Mouse (Mus musculus): ENCODE data around the gene Ccdc158.

The Ccdc158 gene

DNA sequence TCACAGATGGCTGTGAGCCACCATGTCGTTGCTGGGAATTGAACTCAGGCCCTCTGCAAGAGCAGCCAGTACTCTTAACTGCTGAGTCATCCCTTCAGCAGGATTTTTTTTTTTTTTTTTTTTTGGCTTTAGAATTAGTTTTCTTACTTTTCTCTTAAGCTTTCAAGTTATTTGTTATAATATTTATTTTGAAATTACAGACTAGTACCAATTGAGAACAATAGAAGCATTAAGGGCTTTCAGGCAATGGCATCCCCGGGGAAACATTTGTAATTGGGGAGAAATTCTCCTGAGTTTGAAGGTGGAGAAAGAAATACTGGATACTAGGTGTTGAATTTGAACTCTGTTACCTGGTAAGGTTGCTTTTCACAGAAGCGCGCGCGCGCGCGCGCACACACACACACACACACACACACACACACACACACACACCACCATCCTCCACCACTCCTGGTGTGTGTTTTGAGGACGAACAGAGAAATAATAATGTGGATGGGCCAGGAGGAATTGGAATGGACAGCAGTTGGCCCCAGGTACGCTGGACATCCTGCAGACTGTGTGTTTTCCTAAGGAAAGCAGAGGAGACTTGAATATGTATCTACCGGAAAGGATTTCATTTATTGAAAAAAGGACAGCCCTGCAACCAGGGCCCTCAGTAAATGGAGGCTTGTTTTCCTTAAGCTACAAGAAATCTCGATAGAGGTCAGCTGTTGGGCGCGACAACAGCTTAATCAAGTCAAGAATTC is 9.8 kb upstream of the Ccdc158 start:
- no peak for DNase-seq

DNA sequence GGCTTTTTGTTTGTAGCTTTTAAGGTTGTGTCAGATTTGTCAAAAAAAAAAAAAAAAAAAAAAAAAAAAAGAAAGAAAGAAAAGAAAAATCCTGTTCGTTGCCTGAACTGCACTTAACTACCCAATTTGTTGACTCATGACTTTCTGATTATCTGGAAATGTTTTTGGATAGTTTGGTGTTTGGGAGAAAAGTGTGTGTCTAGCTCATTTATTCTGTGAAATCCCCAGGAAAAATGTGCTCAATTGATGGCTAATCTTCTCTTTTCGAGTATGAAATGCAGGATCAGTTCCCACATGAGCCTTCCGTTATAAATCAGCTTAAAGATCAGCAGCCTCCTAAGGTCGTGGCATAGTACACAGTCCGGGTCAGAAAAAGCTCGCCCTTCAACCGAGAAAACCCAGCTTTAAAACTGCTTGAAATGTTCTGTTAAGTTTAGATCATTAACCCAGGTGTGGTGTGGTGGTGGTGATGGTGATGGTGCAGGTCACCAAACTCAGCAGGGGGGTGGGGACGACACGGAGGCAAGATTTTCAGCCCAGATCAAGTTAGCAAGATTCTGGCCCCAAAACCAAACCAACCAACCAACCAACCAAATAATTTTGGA is 8.9 kb upstream of the Ccdc158 start:
- DNase-seq, result no peak

DNA sequence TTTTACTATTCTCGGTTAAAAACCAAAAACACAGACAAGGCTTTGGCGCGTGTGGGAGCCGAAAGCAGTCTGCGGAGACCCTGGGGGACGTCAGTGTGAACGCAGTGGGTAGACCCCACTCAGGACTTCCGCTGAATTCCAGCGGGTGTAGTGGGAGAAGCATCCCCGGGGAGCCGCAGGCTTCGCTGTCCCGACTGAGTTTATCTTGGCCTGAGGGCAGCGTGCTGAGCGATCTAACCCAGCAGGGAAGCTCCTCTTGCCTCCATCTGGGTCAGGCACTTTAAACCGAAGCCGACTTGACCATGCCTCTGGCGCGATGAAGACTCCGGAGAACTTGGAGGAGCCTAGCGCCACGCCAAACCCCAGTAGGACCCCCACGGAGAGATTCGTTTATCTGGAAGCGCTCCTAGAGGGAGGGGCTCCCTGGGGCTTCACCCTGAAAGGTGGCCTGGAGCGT is 8.3 kb upstream of the Ccdc158 start, which contains the start of gene Shroom3:
Gene Shroom3, plus strand, starts transcription at position 85 of the 457 bp plus-strand sequence.
- DNase-seq, result peak in 1 of 2 experiments; percentile 9

DNA sequence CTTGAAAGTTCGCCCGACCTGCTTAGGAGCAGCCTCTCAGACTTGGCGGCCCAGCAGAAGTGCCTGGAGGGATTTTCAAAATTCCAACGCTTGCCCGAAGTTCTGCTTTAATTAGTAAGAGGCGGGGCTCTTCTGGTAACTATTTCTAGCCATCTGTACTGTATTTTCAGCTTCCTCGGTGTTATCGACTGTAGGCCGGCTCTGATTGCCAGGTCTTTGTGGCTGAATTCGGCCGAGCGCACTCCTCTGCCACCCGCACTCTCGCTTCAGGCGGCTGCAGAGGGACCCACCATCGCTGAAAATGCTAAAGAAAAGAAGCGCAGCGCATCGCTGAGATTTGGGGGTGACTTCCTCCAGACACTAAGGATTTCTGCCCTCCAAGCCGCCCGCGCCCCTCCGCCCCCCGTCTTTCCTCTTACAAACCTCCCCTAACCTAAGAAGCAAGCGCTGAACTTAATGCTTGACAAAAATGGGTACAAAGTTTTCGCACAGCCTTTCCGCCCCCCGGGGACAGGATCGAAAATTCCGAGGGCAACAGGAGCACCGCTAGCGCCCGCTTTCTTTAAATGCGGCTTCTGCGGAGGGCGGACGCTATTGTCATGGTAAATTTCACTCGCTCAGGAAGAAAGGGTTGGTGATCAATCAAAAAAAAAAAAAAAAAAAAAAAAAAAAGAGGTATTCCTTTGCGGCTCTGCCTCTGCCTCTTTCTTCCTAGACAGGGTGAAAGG is 7.7 kb upstream of the Ccdc158 start:
- peak in 1 of 2 experiments; percentile 9 for DNase-seq

DNA sequence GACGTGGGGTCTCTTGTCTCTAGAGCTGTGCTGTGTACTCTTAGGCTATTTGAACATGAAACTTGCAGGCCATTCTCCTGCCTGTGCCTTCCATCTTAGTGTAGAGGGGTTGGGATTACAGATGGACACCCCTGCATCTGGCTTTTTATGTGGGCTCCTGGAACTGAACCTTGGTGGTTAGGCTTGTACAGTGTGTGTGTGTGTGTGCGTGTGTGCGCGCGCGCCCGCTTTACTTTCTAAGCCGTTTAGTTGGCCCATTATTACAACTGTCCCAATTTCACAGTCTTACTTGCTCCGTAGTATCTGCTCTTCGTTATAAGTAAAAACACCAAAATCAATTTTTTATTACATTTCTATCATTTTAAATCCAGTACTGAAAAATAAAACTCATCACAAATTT is 6.8 kb upstream of the Ccdc158 start:
- DNase-seq, result no peak

DNA sequence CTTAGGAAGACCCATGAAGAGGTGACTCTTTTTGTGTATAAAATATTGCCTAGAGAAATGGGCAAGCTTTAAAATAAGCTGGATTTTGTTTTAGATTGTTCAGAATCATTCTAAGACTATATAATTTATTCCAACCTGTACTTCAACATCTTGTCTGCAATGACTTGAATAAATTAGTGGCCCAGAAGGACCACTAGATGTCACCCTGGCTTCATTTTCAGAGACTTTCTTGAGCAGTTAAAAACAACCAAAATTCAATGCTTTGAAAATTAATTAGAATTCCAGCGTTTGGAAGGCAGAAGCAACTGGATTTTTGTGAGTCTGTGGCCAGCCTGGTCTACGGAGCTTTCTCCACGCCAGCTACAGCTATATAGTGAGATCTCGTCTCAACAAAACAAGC is 4.4 kb upstream of the Ccdc158 start:
- peak; percentile 23 to 25 for DNase-seq

DNA sequence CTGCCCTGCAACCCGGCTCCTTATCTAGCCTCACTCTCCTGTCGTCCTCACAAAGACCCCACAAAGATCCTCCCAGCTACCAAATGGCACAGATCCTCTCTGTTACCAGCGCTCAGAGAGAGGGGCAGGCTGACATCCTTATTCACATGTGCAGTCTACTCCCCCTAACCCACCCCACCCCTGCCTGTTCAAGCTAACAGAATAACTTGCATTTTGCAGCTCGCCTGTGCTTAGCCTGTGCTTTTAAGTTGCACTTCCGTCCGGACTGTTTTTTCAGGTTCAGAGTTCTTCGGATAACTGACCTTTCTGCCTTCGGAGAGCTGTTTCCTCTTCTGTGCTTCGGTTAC is 476 bp upstream of the Ccdc158 start:
- DNase-seq, result no peak

DNA sequence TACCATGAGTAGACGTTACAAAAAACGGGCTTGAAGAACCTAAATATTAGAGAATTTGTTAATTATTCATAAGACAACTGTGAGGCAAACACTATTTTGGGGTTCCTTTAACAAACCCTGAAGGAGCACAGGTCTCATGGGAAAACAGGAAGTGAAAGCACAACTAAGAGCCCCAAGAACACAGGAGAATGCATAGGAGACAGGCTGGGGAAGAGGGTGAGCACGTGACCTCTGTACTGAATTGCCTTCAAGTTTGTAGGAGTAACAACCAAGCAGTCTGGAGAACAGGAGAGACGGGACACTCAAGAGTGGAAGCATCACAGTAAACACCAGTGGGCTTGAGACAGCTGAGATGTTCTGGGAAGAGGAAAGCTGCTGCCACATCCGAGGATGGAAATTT is 8.2 kb downstream of the Ccdc158 start:
- no peak for DNase-seq

DNA sequence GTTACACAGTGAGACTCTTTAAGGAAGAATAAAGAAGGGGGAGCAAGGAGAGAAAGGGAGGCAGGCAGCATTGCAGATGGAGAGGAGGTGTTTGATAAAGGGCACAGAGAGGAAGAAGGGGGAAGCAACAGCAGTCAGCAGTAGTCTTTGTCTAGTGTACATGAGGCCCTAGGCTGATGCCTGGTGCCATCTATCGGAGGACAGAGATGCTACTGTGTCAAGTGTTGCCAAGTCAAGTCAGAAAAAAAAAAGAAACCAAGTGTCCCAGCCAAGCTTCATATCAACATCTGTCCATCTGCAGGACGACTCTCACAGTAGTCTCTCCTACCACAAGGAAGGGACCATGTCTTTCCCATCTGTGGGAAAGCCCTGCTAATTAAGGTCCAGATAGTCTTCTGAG is 10.8 kb downstream of the Ccdc158 start:
- DNase-seq, result no peak

DNA sequence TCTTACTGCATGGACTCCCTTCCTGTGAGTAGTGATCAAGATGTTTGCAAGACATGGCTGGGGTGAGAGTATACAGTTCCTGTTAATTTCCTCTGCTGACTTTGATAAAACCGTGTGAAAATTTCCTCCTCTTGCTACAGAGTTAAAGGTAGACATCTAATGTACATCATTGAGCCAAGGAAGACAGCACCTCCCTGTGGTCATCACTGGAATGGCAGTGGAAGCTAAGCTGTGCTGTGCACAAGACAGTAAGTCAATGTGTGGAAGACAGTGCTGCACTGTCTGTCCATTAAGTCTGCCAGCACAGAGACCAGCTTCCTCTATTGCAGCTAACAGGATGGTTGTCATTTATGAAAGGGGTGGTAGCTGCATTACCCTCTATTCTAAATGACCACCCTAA is 18.8 kb downstream of the Ccdc158 start:
- peak; percentile 46 to 56 for DNase-seq

DNA sequence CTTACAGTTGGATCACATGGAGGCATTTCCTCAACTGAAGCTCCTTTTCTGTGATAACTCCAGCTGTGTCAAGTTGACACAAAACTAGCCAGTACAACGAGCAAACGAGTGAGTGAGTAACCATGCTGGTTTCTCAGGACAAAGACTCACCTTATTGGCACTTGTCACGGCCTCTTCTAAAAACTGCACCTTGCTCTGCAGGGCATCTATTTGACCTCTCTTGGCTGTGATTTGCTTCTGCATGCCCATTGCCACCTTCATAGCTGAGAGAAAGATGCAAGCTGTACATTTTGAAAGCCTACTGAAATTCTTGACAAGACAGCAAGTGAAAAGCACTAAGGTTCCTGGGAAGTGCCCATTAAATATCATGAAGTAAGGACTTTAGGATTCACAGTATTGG is 34.2 kb downstream of the Ccdc158 start:
- DNase-seq, result no peak

DNA sequence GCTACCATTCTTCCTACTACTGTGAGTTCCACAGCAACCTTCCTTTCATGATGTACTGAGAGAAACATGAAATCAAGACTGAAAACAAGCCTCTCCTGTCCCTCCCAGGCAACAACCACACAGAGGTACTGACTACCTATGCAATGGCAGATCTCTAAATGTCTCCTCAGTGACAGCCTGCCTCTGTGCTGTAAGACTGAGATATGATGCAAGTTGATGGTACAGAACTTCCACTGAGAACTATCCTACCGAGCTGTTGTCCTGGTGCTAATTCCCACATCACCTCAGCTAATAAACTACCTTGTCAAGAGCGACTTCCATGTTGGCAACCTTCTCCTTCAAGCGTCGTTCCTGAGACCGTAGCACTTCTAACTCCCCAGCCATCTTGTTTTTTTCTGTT is 39.2 kb downstream of the Ccdc158 start:
- DNase-seq, result no peak

DNA sequence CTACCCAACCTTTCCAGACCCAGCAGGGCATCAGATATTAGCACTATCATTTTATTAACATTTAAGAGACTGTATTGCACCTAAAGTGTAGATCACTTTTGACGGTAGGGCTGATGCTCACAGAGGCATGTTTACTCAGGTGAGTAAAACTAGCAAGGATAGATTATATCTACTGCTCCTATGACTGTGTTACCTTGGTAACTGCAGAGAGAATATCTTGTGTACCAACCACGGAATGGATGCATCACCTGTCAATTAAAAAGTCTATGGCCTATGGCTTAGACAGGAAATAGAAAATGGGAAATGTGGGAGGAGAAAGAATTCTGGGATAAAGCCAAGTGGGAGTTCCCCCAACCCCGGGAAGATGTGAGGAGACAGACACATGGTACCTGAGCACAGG is 40.2 kb downstream of the Ccdc158 start:
- no peak for DNase-seq

DNA sequence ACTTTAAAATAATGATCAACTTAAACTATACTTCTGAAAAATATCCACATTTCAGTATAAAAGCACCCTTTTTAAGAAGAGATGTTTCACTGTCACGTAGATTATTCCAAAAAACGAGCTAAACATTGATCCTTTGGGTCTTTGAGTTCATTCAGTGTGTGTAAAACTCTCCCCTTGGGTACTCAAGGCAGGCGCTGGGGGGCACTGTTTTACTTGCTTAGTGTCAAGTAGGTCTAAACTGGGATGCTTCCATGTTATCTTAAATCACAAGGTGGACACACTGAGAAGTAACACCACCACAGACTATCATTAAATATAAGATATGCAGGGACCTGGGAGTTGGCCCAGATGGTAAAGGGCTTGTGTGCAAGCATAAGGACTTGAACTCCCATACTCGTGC is 41.5 kb downstream of the Ccdc158 start:
- DNase-seq, result no peak

DNA sequence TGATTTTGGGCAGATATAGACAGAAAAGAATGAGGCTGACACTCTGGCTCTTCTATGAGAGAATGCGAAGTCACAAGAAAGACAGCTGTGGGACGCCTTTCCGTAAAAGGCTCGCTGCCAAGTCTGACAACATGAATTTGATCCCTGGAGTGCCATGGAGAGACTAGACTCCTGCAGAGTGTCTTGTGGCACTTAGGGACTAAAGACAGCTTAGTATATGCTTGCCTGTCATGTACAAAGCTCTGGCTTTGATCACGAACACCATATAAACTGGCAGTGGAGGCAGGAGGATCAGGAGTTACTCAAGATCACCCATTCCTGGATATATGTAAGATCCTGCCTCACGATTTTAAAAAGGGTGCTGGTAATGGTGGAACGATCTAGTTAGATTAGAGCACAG is 47.2 kb downstream of the Ccdc158 start:
- no peak for DNase-seq

DNA sequence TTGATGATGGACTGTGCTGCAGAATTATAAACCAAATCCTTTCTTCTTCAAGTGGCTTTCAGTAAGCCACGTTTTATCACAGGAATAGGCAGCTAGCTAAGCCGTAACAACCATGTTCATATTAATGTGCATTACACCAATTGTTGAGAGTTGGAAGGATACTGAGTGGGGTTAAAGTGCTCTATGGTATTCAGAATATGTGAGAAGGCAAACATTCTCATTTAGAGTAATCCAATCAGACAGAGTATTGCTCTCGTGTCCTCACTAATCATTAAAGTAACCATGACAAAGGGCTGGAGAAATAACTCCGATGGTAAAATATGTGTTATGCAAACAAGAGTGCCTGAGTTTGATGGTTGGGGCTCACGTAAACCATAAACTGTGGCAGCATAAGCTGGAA is 53.2 kb downstream of the Ccdc158 start:
- DNase-seq, result no peak

DNA sequence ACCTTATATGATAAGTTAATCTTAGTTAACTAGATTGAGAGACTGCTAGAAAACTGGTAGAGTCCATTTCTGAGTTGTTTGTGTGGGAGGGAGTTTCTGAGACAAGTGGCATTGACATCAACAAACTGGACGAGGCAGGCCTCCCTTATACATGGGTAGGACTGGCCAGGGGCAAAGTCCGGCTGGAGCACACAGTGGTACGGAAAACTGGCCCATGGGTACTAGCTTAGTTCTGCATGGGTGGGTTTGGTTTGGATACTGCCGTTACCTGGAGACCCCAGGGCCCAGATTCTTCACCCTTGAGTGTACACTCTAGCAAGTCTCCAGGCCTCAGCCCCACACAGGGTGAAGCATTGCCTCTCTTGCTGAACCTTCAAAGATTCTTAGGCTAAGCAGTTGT is 62.3 kb downstream of the Ccdc158 start:
- DNase-seq, result no peak

DNA sequence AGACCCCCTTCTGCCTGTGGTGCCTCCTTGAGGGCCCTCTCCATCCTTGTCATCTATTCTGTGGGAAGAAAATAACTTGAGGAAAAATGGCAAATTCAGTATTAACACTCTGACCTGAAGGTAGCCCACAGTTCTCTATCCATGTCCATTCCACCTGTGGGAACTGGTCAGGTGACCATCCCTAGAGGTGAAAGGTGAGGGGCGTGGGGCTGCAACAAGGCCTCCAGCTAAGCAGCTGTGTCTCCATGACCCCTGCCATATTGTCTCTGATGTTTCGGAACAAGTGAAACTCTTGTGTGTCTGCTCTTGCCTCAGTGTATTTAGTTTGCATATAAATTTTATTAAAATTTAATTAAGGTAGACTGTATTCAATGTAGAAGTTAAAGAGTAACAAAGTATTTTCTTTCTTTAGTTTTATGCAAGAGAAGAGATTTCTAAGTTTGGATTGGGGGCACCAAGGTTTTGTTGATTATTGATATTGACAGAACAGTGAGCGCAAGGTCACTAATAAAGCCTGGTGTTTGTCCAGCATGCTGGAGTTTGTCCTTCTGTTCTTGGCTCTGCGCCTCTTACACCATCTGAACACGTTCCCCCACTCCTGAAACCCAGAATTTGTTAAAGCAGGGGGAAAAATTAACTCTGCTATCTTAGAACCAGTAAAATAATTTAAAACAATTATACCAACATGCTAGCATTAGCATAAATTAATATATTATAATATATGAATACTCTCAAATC is 67.4 kb downstream of the Ccdc158 start:
- no peak for DNase-seq

DNA sequence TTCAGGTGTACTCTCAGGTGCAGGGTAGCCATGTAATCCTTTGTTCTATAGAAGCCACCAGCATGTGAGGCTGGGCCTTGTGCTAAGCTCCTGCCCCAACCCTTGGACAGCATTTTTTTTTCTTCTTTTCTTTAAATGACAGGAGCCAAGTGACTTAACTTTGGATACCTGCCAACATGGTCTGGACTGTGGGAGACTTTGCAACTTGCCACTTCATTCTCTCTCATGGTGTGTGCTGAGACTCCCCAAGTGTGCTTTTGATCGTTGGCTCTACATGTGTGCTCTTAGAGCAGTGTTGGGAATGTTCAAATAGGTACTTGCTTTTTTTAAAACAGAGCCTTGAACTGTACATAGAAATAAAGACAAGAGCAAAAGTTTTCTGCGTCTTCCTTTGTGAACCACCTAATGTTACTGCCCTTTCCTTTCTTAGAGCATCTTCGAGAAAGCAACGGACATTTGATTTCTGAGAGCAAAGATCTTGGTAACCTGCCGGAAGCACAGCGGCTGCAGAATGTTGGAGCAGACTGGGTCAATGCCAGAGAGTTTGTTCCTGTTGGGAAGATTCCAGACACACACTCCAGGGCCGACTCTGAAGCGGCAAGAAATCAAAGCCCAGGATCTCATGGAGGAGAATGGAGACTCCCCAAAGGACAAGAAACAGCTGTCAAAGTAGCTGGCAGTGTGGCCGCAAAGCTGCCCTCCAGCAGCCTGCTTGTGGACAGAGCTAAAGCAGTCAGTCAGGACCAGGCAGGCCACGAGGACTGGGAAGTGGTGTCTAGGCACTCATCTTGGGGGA is 70.4 kb downstream of the Ccdc158 start:
- DNase-seq, result no peak

DNA sequence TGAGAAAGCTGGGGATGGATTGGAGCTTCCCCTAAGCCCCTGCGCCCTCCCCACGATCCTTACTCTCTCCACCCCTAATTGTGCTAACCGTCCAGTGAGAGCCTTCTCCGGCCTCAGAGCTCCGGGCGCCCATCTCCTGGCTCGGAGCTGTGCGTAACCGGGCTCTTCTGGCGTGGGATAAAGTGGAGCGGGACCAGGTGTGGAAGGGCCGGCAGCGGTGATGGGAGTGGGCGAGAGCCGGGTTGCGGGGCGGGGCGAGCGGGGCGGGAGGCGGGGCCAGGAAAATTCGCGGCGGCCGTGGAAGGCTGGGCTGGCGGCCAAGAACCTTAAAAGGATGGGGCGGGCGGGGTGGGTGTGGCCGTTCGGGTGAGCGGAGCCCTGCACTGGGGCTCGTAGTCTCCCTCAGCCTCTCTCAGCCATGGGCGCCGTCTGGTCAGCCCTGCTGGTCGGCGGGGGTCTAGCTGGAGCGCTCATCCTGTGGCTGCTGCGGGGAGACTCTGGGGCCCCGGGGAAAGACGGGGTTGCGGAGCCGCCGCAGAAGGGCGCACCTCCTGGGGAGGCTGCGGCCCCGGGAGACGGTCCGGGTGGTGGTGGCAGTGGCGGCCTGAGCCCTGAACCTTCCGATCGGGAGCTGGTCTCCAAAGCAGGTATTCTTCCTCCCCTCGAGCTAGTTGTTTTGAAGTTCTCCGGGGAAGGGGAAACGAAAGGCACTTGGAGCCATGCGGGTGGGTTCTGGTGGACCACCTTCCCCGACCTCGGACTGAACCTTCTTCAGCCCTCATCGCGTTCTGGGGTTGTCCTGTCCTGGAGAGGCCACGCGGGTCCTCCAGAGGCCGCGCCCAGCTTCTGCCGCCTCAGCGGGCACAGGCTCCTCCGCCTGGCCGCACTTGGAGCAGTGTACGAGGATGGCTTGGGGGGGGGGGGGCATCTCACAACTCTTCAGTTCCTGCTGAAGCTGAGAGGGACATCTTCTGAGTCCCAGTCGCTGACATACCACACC is 72.1 kb downstream of the Ccdc158 start, which contains the start of gene Stbd1:
Gene Stbd1, plus strand, starts transcription at position 351 of the 1,000 bp plus-strand sequence.
- DNase-seq, result peak in 1 of 2 experiments; percentile 14

DNA sequence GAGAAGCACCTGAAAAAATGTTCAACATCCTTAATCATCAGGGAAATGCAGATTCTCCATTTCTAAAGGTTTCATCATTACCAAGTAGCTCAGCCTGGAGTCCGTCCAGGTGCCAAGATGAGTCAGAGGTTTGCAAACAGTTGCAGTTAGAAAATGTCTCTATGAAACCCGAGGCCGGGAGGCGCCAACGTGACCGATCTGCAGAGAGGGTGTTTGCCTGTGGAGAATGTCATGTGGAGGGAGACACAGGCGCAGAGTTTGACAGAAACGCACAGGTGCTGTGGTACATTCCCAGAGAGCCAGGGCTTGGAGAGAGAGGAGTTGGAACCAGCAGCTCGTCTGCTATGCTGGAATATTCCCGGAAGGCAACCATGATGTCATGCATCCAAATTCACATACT is 76.0 kb downstream of the Ccdc158 start:
- DNase-seq, result no peak

Data from cerebellum, adult 18-20 months (tissue).